Mouse (Mus musculus) right cerebral cortex, postnatal 36 days (tissue): ENCODE measurements at regions not wholly inside any gene's neighbourhood (a gene's known extent, or its start where the extent isn't known, plus 50 kb on each side); places are given as distances from the start of the nearest gene placed in this dataset.
"Not testable (repeated sequence)": the region's sequence is repeated elsewhere in the genome, so short reads cannot be mapped to it uniquely, and the experiment has no call there.

Experiments used
- DNase-seq, 2 experiments: peaks; one replicate each; pipeline ENCODE4 v3.0.0; 2022; ENCODE audit warnings: low spot score in 2 of 2, mixed read lengths in 1 of 2

- DNase-seq = not testable (repeated sequence)
These were observed 380.1 kb upstream of the Fam49a start for GRCm38 (mm10) chr12:11881809-11882208.

DNA sequence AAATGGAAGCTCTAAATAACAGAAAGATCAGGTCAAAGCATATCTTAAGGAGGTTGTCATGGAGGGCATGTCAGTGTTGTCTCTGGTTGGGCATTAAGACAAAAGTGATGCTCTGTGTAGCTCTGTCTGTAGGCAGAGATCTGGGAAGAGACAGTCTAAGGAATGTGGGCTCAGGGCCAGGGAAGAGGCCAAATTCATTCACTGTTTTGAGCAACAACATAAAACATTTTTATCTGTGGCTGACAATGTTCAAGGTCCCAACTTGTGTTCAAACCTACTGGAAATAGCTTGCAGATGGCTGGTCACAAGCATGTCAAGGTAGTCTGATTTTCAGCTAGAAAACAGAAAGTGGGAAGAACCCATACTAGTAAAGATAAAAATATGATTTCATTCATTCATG is 374.6 kb upstream of the Fam49a start:
- no peak for DNase-seq

DNA sequence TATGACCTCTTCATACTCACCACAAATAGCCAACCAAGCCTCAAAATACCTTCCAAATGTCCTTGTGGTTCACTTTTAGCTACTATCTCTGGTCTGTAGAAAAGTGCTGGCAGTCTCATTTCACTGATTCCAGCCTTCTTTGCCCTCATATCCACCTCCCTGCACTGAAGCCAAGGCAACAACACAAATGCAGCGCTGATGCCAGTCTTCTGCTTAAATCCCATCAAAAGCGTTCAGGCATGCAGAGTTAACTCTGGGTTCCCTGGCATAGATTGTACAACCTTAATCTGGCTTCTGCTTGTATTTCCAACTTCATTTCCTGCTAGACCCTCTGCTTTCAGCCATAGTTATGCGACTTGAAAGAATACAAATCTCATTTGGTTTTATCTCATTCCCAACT is 362.9 kb upstream of the Fam49a start:
- no peak for DNase-seq

DNA sequence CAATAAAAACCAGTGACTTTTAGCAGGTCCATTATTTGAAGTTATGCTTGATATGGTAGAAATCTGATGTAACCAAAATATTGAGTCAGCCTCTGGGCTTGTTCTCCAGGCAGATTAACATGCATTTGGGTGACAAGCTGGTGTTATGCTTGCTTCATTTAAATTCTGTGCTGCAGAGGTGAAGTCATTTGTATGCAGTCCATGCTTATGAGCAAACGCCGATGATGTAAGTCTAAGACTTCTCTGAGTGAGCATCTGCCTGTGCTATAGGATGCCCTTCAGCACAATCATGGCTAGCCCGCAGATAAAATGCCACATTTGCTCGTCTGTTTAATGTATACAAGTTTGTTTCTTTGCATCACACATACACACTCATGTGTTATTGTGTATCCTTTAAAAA is 355.4 kb upstream of the Fam49a start:
- no peak for DNase-seq
